Comparison of ENCODE assay signal across 16 mouse cellular contexts in genomic region chr4:153074590-153074989, GRCm38 (mm10).
"Had no signal": no experiment of that assay in that cellular context is flagged by ENCODE, and none has a peak within 500 bp of the region (broad histone marks: within the 10 kb centered on the region; RNA-seq: fewer than 3 reads in every experiment).

No protein-coding gene starts in this region.

- H3K9ac ChIP-seq: neural tube, embryonic 13.5 days; neural tube, embryonic 15.5 days; stomach, embryonic 15.5 days had no signal

- H3K4me3 ChIP-seq: neural tube, embryonic 13.5 days; neural tube, embryonic 15.5 days; stomach, embryonic 15.5 days had no signal

- H3K9me3 ChIP-seq: neural tube, embryonic 13.5 days; neural tube, embryonic 15.5 days; stomach, embryonic 15.5 days had no signal

- H3K4me2 ChIP-seq: neural tube, embryonic 13.5 days; neural tube, embryonic 15.5 days; stomach, embryonic 15.5 days had no signal

- H3K36me3 ChIP-seq: neural tube, embryonic 13.5 days; neural tube, embryonic 15.5 days; stomach, embryonic 15.5 days had no signal

- H3K27ac ChIP-seq: neural tube, embryonic 13.5 days; neural tube, embryonic 15.5 days; stomach, embryonic 15.5 days; stomach, postnatal 0 days had no signal

- H3K27me3 ChIP-seq: stomach, embryonic 15.5 days had no signal

- DNase-seq: retina, postnatal 1 day; right cerebral cortex, adult 18-20 months; right cerebral cortex, postnatal 14 days; right cerebral cortex, postnatal 25 days; right cerebral cortex, postnatal 4 days; spleen, adult 18-20 months; thymus, adult 18-20 months; thymus, adult 2 months; thymus, postnatal 14 days; thymus, postnatal 25 days; thymus, postnatal 36 days; thymus, postnatal 4 days had no signal

- H3K4me1 ChIP-seq: stomach, embryonic 15.5 days had no signal
